Mouse (Mus musculus): ENCODE results near the gene Gm10840. TPM values are rescaled to one million over a fixed set of nuclear protein-coding genes. Genes with fewer than 3 reads are reported as not detected.
"Not testable (repeated sequence)": the region's sequence is repeated elsewhere in the genome, so short reads cannot be mapped to it uniquely, and the experiment has no call there.

The Gm10840 gene
- not detected for total RNA-seq (2021)
- long read RNA-seq, experiment 1: 0 reads
- long read RNA-seq, experiment 2: 0 reads

GRCm38 (mm10) chr11:106160841-106161721 is at the start of gene Gm10840, which contains the start of gene Limd2:
Gm10840 (plus strand) TSS chr11:106160850.
Limd2 (minus strand) TSS chr11:106160860.
- DNase-seq (ENCODE audit: low spot score in 2 of 2): no peak

GRCm38 (mm10) chr11:106111688-106112087 is 49.0 kb upstream of the Gm10840 start:
- DNase-seq (ENCODE audit: low spot score in 2 of 2): no peak

- no peak for DNase-seq (ENCODE audit: low spot score in 2 of 2)
Observed at GRCm38 (mm10) chr11:106122221-106122620, 38.4 kb upstream of the Gm10840 start.

- no peak for DNase-seq (ENCODE audit: low spot score in 2 of 2)
Observed at GRCm38 (mm10) chr11:106122736-106123135, 37.9 kb upstream of the Gm10840 start.

GRCm38 (mm10) chr11:106124784-106125183 is 35.9 kb upstream of the Gm10840 start:
- no peak for DNase-seq (ENCODE audit: low spot score in 2 of 2)

GRCm38 (mm10) chr11:106125827-106126226 is 34.8 kb upstream of the Gm10840 start:
- no peak for DNase-seq (ENCODE audit: low spot score in 2 of 2)

- DNase-seq (ENCODE audit: low spot score in 2 of 2): not testable (repeated sequence)
Observed at GRCm38 (mm10) chr11:106126727-106127373, 33.8 kb upstream of the Gm10840 start.

- DNase-seq (ENCODE audit: low spot score in 2 of 2): no peak
Observed at GRCm38 (mm10) chr11:106129477-106129876, 31.2 kb upstream of the Gm10840 start.

- DNase-seq (ENCODE audit: low spot score in 2 of 2): no peak
Observed at GRCm38 (mm10) chr11:106132516-106132915, 28.1 kb upstream of the Gm10840 start.

GRCm38 (mm10) chr11:106134580-106135528 is 25.8 kb upstream of the Gm10840 start:
- DNase-seq (ENCODE audit: low spot score in 2 of 2): peak; percentile 50 to 82

GRCm38 (mm10) chr11:106151219-106151618 is 9.4 kb upstream of the Gm10840 start:
- DNase-seq (ENCODE audit: low spot score in 2 of 2): no peak

GRCm38 (mm10) chr11:106152132-106152531 is 8.5 kb upstream of the Gm10840 start:
- DNase-seq (ENCODE audit: low spot score in 2 of 2): no peak

GRCm38 (mm10) chr11:106154091-106154490 is 6.6 kb upstream of the Gm10840 start:
- DNase-seq (ENCODE audit: low spot score in 2 of 2): no peak

- DNase-seq (ENCODE audit: low spot score in 2 of 2): no peak
Observed at GRCm38 (mm10) chr11:106154770-106155169, 5.9 kb upstream of the Gm10840 start.

GRCm38 (mm10) chr11:106155761-106156160 is 4.9 kb upstream of the Gm10840 start:
- no peak for DNase-seq (ENCODE audit: low spot score in 2 of 2)

- DNase-seq (ENCODE audit: low spot score in 2 of 2): no peak
Observed at GRCm38 (mm10) chr11:106156257-106156656, 4.4 kb upstream of the Gm10840 start.

GRCm38 (mm10) chr11:106157154-106157553 is 3.5 kb upstream of the Gm10840 start:
- DNase-seq (ENCODE audit: low spot score in 2 of 2): no peak

GRCm38 (mm10) chr11:106158081-106158929 is 2.3 kb upstream of the Gm10840 start:
- no peak for DNase-seq (ENCODE audit: low spot score in 2 of 2)

- DNase-seq (ENCODE audit: low spot score in 2 of 2): no peak
Observed at GRCm38 (mm10) chr11:106158930-106159215, 1.8 kb upstream of the Gm10840 start.

GRCm38 (mm10) chr11:106159216-106159920 is 1.3 kb upstream of the Gm10840 start:
- peak in 1 of 2 experiments; percentile 25 for DNase-seq (ENCODE audit: low spot score in 2 of 2)
